Mouse (Mus musculus): ENCODE data around the gene Elmod1. TPM values are rescaled to one million over a fixed set of nuclear protein-coding genes. Genes with fewer than 3 reads are reported as not detected.
"Not testable (repeated sequence)": the region's sequence is repeated elsewhere in the genome, so short reads cannot be mapped to it uniquely, and the experiment has no call there.

The Elmod1 gene
- 0.63 and 0.74 TPM in 2 replicates for polyA plus RNA-seq (2014; fragmentation: Nextera tagmentation; extraction: Ambion mirVana)

GRCm38 (mm10) chr9:53975122-53975518, at the start of gene Elmod1:
Gene Elmod1 (minus strand): TSS chr9:53975301.
- ATAC-seq (replicated peaks; ENCODE audit: insufficient number of reproducible peaks, low FRiP score, low TSS enrichment, low read depth), result peak; percentile 91
- peak within 1 kb of the TSS; percentile 95 for H3K4me2 ChIP-seq (ENCODE audit: low read depth, low read length)
- H3K27me3 ChIP-seq (ENCODE audit: control insufficient read depth, insufficient read depth, low read length), result peaks cover 6% of the 10 kb centered on the region; the same call in 1 of the 2 replicates
- WGBS, result under 1% methylated on average over 36 of the region's 36 CpGs
- DNase-seq (ENCODE audit: low spot score), result peak; percentile 61
- H3K9me3 ChIP-seq (replicated peaks; ENCODE audit: control insufficient read depth, low read length), result no peaks in the 10 kb centered on the region
- H3K27ac ChIP-seq (replicated peaks; ENCODE audit: low read depth, low read length), result no peak within 1 kb of the TSS
- H3K4me3 ChIP-seq (ENCODE audit: low read depth, low read length), result peak within 1 kb of the TSS; percentile 53
- peak within 1 kb of the TSS; percentile 41 for H3K9ac ChIP-seq (replicated peaks; ENCODE audit: low read length)
- no peaks in the 10 kb centered on the region for H3K36me3 ChIP-seq (replicated peaks; ENCODE audit: control insufficient read depth, insufficient read depth, low read depth, low read length)
- no peaks in the 10 kb centered on the region; the same call in 1 of the 2 replicates for H3K4me1 ChIP-seq (ENCODE audit: control insufficient read depth, insufficient read depth, low read length)

- no peak overlapping the region for H3K27ac ChIP-seq (replicated peaks; ENCODE audit: low read depth, low read length)
- H3K9ac ChIP-seq (replicated peaks; ENCODE audit: low read length), result no peak overlapping the region
- DNase-seq (ENCODE audit: low spot score) (peak; percentile 18), ATAC-seq (replicated peaks; ENCODE audit: insufficient number of reproducible peaks, low FRiP score, low TSS enrichment, low read depth) (no peak)
- no peak overlapping the region for H3K4me2 ChIP-seq (ENCODE audit: low read depth, low read length)
- no peak overlapping the region for H3K4me3 ChIP-seq (ENCODE audit: low read depth, low read length)
- H3K9me3 ChIP-seq (replicated peaks; ENCODE audit: control insufficient read depth, low read length), result no peaks in the 10 kb centered on the region
- 83% methylated on average over 3 of the region's 3 CpGs for WGBS
- H3K4me1 ChIP-seq (ENCODE audit: control insufficient read depth, insufficient read depth, low read length), result no peaks in the 10 kb centered on the region
- no peaks in the 10 kb centered on the region for H3K36me3 ChIP-seq (replicated peaks; ENCODE audit: control insufficient read depth, insufficient read depth, low read depth, low read length)
- H3K27me3 ChIP-seq (ENCODE audit: control insufficient read depth, insufficient read depth, low read length), result no peaks in the 10 kb centered on the region
Measured at GRCm38 (mm10) chr9:54022795-54023194, 47.7 kb upstream of the Elmod1 start.

GRCm38 (mm10) chr9:53994528-53994927, 19.4 kb upstream of the Elmod1 start:
- WGBS, result 59% methylated on average over 1 of the region's 1 CpGs
- ATAC-seq (replicated peaks; ENCODE audit: insufficient number of reproducible peaks, low FRiP score, low TSS enrichment, low read depth) (no peak), DNase-seq (ENCODE audit: low spot score) (no peak)

GRCm38 (mm10) chr9:53992567-53992966, 17.5 kb upstream of the Elmod1 start:
- not testable (repeated sequence) for H3K9ac ChIP-seq (replicated peaks; ENCODE audit: low read length); H3K9me3 ChIP-seq (replicated peaks; ENCODE audit: control insufficient read depth, low read length); H3K27me3 ChIP-seq (ENCODE audit: control insufficient read depth, insufficient read depth, low read length); DNase-seq (ENCODE audit: low spot score); H3K4me3 ChIP-seq (ENCODE audit: low read depth, low read length); ATAC-seq (replicated peaks; ENCODE audit: insufficient number of reproducible peaks, low FRiP score, low TSS enrichment, low read depth); H3K27ac ChIP-seq (replicated peaks; ENCODE audit: low read depth, low read length); H3K36me3 ChIP-seq (replicated peaks; ENCODE audit: control insufficient read depth, insufficient read depth, low read depth, low read length); H3K4me1 ChIP-seq (ENCODE audit: control insufficient read depth, insufficient read depth, low read length); H3K4me2 ChIP-seq (ENCODE audit: low read depth, low read length)

More at GRCm38 (mm10) chr9:53994528-53994927, 19.4 kb upstream of the Elmod1 start:
- Histone ChIP-seq H3K9me3 (replicated peaks; ENCODE audit: control insufficient read depth, low read length) (no peaks in the 10 kb centered on the region), H3K27ac (replicated peaks; ENCODE audit: low read depth, low read length) (no peak overlapping the region), H3K4me1 (ENCODE audit: control insufficient read depth, insufficient read depth, low read length) (no peaks in the 10 kb centered on the region), H3K9ac (replicated peaks; ENCODE audit: low read length) (no peak overlapping the region), H3K4me2 (ENCODE audit: low read depth, low read length) (no peak overlapping the region), H3K27me3 (ENCODE audit: control insufficient read depth, insufficient read depth, low read length) (no peaks in the 10 kb centered on the region), H3K4me3 (ENCODE audit: low read depth, low read length) (no peak overlapping the region), H3K36me3 (replicated peaks; ENCODE audit: control insufficient read depth, insufficient read depth, low read depth, low read length) (no peaks in the 10 kb centered on the region)

GRCm38 (mm10) chr9:53990921-53991320, 15.8 kb upstream of the Elmod1 start:
- no peak overlapping the region for H3K9ac ChIP-seq (replicated peaks; ENCODE audit: low read length)
- H3K4me2 ChIP-seq (ENCODE audit: low read depth, low read length), result no peak overlapping the region
- H3K27ac ChIP-seq (replicated peaks; ENCODE audit: low read depth, low read length), result no peak overlapping the region
- DNase-seq (ENCODE audit: low spot score) (peak; percentile 82), ATAC-seq (replicated peaks; ENCODE audit: insufficient number of reproducible peaks, low FRiP score, low TSS enrichment, low read depth) (no peak; the same call in 1 of the 2 replicates)
- H3K4me3 ChIP-seq (ENCODE audit: low read depth, low read length), result no peak overlapping the region
- H3K4me1 ChIP-seq (ENCODE audit: control insufficient read depth, insufficient read depth, low read length), result no peaks in the 10 kb centered on the region
- 10% methylated on average over 3 of the region's 3 CpGs for WGBS
- H3K27me3 ChIP-seq (ENCODE audit: control insufficient read depth, insufficient read depth, low read length), result no peaks in the 10 kb centered on the region
- H3K9me3 ChIP-seq (replicated peaks; ENCODE audit: control insufficient read depth, low read length), result no peaks in the 10 kb centered on the region
- no peaks in the 10 kb centered on the region for H3K36me3 ChIP-seq (replicated peaks; ENCODE audit: control insufficient read depth, insufficient read depth, low read depth, low read length)

- ATAC-seq (replicated peaks; ENCODE audit: insufficient number of reproducible peaks, low FRiP score, low TSS enrichment, low read depth), result no peak
- WGBS, result 42% methylated on average over 3 of the region's 3 CpGs
Measured at GRCm38 (mm10) chr9:53986972-53987371, 11.9 kb upstream of the Elmod1 start.

GRCm38 (mm10) chr9:53984868-53985267, 9.8 kb upstream of the Elmod1 start:
- Histone ChIP-seq H3K4me3 (ENCODE audit: low read depth, low read length) (no peak overlapping the region), H3K27ac (replicated peaks; ENCODE audit: low read depth, low read length) (no peak overlapping the region), H3K9ac (replicated peaks; ENCODE audit: low read length) (no peak overlapping the region), H3K9me3 (replicated peaks; ENCODE audit: control insufficient read depth, low read length) (no peaks in the 10 kb centered on the region), H3K36me3 (replicated peaks; ENCODE audit: control insufficient read depth, insufficient read depth, low read depth, low read length) (no peaks in the 10 kb centered on the region), H3K4me1 (ENCODE audit: control insufficient read depth, insufficient read depth, low read length) (no peaks in the 10 kb centered on the region), H3K27me3 (ENCODE audit: control insufficient read depth, insufficient read depth, low read length) (no peaks in the 10 kb centered on the region), H3K4me2 (ENCODE audit: low read depth, low read length) (no peak overlapping the region)
- ATAC-seq (replicated peaks; ENCODE audit: insufficient number of reproducible peaks, low FRiP score, low TSS enrichment, low read depth) (no peak), DNase-seq (ENCODE audit: low spot score) (peak; percentile 67)
- 36% methylated on average over 9 of the region's 9 CpGs for WGBS

More at GRCm38 (mm10) chr9:53986972-53987371, 11.9 kb upstream of the Elmod1 start:
- Histone ChIP-seq H3K4me3 (ENCODE audit: low read depth, low read length) (no peak overlapping the region), H3K27me3 (ENCODE audit: control insufficient read depth, insufficient read depth, low read length) (no peaks in the 10 kb centered on the region), H3K4me1 (ENCODE audit: control insufficient read depth, insufficient read depth, low read length) (no peaks in the 10 kb centered on the region), H3K9me3 (replicated peaks; ENCODE audit: control insufficient read depth, low read length) (no peaks in the 10 kb centered on the region), H3K36me3 (replicated peaks; ENCODE audit: control insufficient read depth, insufficient read depth, low read depth, low read length) (no peaks in the 10 kb centered on the region), H3K9ac (replicated peaks; ENCODE audit: low read length) (no peak overlapping the region), H3K27ac (replicated peaks; ENCODE audit: low read depth, low read length) (no peak overlapping the region), H3K4me2 (ENCODE audit: low read depth, low read length) (no peak overlapping the region)
- peak; percentile 66 for DNase-seq (ENCODE audit: low spot score)

- H3K4me1 ChIP-seq (ENCODE audit: control insufficient read depth, insufficient read depth, low read length), result no peaks in the 10 kb centered on the region; the same call in 1 of the 2 replicates
- no peaks in the 10 kb centered on the region for H3K9me3 ChIP-seq (replicated peaks; ENCODE audit: control insufficient read depth, low read length)
- peak overlapping the region; percentile 53 for H3K4me3 ChIP-seq (ENCODE audit: low read depth, low read length)
- under 1% methylated on average over 42 of the region's 42 CpGs for WGBS
- no peaks in the 10 kb centered on the region for H3K36me3 ChIP-seq (replicated peaks; ENCODE audit: control insufficient read depth, insufficient read depth, low read depth, low read length)
- peak; percentile 47 for DNase-seq (ENCODE audit: low spot score)
- peak overlapping the region; percentile 41 for H3K9ac ChIP-seq (replicated peaks; ENCODE audit: low read length)
- no peak overlapping the region for H3K27ac ChIP-seq (replicated peaks; ENCODE audit: low read depth, low read length)
- H3K27me3 ChIP-seq (ENCODE audit: control insufficient read depth, insufficient read depth, low read length), result peaks cover 6% of the 10 kb centered on the region; the same call in 1 of the 2 replicates
- H3K4me2 ChIP-seq (ENCODE audit: low read depth, low read length), result peak overlapping the region; percentile 95
- peak; percentile 81 for ATAC-seq (replicated peaks; ENCODE audit: insufficient number of reproducible peaks, low FRiP score, low TSS enrichment, low read depth)
Measured at GRCm38 (mm10) chr9:53974328-53975121, 576 bp downstream of the Elmod1 start.
